Mouse (Mus musculus) right cerebral cortex, postnatal 14 days (tissue): ENCODE results near the gene Slc16a5.

Experiments
- DNase-seq: peaks from one replicate; pipeline ENCODE4 v3.0.0; 2022

Slc16a5 gene

DNA sequence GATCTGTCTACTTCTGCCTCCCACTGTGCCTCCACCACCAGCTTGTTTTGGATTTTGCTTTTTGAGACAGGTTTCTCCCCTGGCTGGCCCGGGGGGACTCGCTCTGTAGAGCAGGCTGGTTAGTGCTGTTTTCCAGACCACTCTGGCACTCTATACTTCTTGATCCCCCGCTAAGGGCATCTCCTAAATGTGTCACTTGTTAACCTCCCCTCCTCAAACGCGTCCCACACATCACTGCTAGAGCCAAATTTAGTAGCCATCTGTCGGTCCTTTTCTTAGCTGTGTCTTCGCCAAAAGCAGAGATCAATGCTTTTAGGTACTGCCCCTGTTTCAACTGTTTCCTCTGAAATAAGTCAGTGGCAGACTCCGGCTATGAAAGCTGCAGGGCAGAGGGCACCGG is 56.4 kb downstream of the Slc16a5 start:
- no peak for DNase-seq

GRCm38 (mm10) chr11:115519581-115519980 is 57.3 kb downstream of the Slc16a5 start:
- no peak for DNase-seq

DNA sequence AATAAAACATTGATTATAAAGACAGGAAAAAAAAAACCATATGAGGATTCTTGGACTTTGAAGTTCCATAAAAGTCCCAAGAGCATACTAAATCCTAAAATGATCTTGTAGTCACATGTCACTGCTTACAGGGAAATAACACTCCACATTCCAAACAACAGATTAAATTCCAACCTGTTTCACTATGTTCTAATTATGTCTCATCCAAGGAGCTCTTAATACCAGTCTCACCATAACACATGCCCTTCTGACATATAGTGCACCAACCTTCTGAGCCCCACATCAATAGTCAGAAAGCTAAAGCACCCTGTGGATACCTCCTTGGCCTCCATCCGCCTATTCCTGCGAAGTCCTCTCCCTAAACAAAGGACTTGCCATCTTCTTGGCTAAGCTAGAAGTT is 57.9 kb downstream of the Slc16a5 start:
- no peak for DNase-seq

- DNase-seq = no peak
Measured at GRCm38 (mm10) chr11:115521080-115521479, 58.8 kb downstream of the Slc16a5 start.

GRCm38 (mm10) chr11:115522238-115522637 is 60.0 kb downstream of the Slc16a5 start:
- DNase-seq = no peak

- DNase-seq = no peak
Measured at GRCm38 (mm10) chr11:115522703-115523102, 60.4 kb downstream of the Slc16a5 start.
